Mouse (Mus musculus) telencephalon, adult 2 months (tissue): ENCODE measurements around the gene 2310034G01Rik.

Source experiments
- DNase-seq: peaks from one replicate; pipeline ENCODE4 v3.0.0-alpha.2; 2011; ENCODE audit warnings: low read depth, low spot score

Gene 2310034G01Rik

DNA sequence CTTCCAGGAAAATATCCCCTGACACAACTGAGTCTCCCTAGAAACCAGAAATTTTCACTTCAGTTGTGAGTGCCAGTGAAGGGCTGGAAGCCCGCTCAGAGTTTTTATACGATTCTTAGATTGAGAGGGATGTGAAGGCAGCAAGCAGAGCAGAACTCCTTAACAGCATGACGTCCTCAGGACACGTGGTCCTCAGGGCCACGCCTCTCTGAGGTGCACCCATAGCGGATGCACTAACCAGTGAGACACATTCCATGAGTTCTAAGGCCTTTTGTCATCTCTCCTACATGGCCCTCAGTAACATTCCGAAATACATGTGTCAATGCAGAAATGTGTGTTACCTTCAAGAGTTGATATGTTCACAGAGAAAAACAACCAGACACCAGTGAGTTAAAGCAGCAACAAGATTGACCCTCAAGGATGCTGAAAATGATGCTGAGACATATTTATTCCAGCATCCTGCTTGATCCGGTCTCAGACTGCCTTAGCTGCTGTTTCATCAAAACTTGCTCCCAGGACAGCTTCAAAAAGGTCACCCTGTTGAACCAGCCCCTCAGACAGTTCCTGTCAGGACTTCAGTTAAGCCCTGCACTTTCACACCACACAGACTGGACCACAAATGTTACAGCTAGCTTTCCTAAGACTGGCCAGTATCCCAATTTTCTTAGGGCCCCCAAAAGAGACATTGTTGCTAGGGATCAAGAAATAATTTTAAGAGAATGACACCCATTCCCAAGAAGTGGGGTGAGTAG is 49.6 kb downstream of the 2310034G01Rik start:
- no peak for DNase-seq
